Mouse (Mus musculus) MEL (cell line): Measurements from ENCODE around the gene Cadps. TPM values are rescaled to one million over a fixed set of nuclear protein-coding genes. Genes with fewer than 3 reads are reported as not detected.

Source experiments
- DNase-seq: peaks from one replicate; pipeline ENCODE4 v3.0.0; 2011; ENCODE audit warnings: low read depth, low spot score
- H3K27ac ChIP-seq: 2 replicates; pipeline ENCODE4 v1.5.1; 2012; ENCODE audit warnings: low read depth, mild to moderate bottlenecking, control low read depth, low read length, moderate library complexity; ENCODE audit not compliant: control insufficient read depth
- H3K27me3 ChIP-seq, 2 experiments: fragments of 150-350 bp in 1 of 2; sonication (generic) in 1 of 2; 2 replicates each; pipeline ENCODE4 v1.6.1; 2012; ENCODE audit warnings: low read length in 2 of 2, mild to moderate bottlenecking in 2 of 2, improper control_type of control experiment in 1 of 2, moderate library complexity in 1 of 2; ENCODE audit not compliant: insufficient read depth in 2 of 2, control insufficient read depth in 1 of 2
- H3K36me3 ChIP-seq, 2 experiments: 2 replicates each; pipeline ENCODE4 v1.6.1; 2012 to 2014; ENCODE audit warnings: low read length in 2 of 2, improper control_type of control experiment in 1 of 2, inconsistent platforms in 1 of 2, mild to moderate bottlenecking in 1 of 2; ENCODE audit not compliant: insufficient read depth in 2 of 2, control insufficient read depth in 1 of 2
- H3K4me1 ChIP-seq, 2 experiments: fragments of 150-350 bp in 1 of 2; sonication (generic) in 1 of 2; 2 replicates each; pipeline ENCODE4 v1.6.1; 2012; ENCODE audit warnings: low read length in 2 of 2, improper control_type of control experiment in 1 of 2, mild to moderate bottlenecking in 1 of 2; ENCODE audit not compliant: insufficient read depth in 2 of 2, control insufficient read depth in 1 of 2
- H3K4me3 ChIP-seq, 2 experiments: fragments of 150-350 bp in 1 of 2; sonication (generic) in 1 of 2; 2 replicates each; pipeline ENCODE4 v1.5.1; 2012; ENCODE audit warnings: low read depth in 2 of 2, low read length in 2 of 2, mild to moderate bottlenecking in 2 of 2, moderate library complexity in 2 of 2, control low read depth in 1 of 2, improper control_type of control experiment in 1 of 2; ENCODE audit not compliant: control insufficient read depth in 1 of 2, insufficient read depth in 1 of 2
- H3K79me2 ChIP-seq: 2 replicates; pipeline ENCODE4 v1.6.1; 2012; ENCODE audit warnings: mild to moderate bottlenecking, low read length, moderate library complexity; ENCODE audit not compliant: control insufficient read depth, poor library complexity, insufficient read depth
- H3K9ac ChIP-seq: 2 replicates; pipeline ENCODE4 v1.6.1; 2012; ENCODE audit warnings: low read depth, mild to moderate bottlenecking, control low read depth, low read length, moderate library complexity; ENCODE audit not compliant: control insufficient read depth, poor library complexity, severe bottlenecking
- H3K9me3 ChIP-seq: fragments of 150-350 bp; sonication (generic); replicated peaks from 2 replicates; pipeline ENCODE4 v1.6.1; 2012; ENCODE audit warnings: mild to moderate bottlenecking, low read length, improper control_type of control experiment, moderate library complexity; ENCODE audit not compliant: insufficient read depth
- CHD1 ChIP-seq: IDR thresholded peaks from 2 replicates; pipeline ENCODE4 v1.6.1; 2012; ENCODE audit warnings: low read depth, mild to moderate bottlenecking, inconsistent platforms, low read length, improper control_type of control experiment
- CHD2 ChIP-seq: IDR thresholded peaks from 2 replicates; pipeline ENCODE4 v1.6.1; 2011; ENCODE audit warnings: low read length, improper control_type of control experiment
- E2F4 ChIP-seq: IDR thresholded peaks from 2 replicates; pipeline ENCODE4 v1.6.1; 2011; ENCODE audit warnings: low read depth, low read length, improper control_type of control experiment, borderline replicate concordance
- EP300 ChIP-seq, 2 experiments: IDR thresholded peaks; 2 replicates each; pipeline ENCODE4 v1.6.1; 2011; ENCODE audit warnings: improper control_type of control experiment in 2 of 2, low read length in 2 of 2, low read depth in 1 of 2, mild to moderate bottlenecking in 1 of 2
- GABPA ChIP-seq: IDR thresholded peaks from 2 replicates; pipeline ENCODE4 v1.6.1; 2012; ENCODE audit warnings: low read depth, mild to moderate bottlenecking, inconsistent platforms, low read length, improper control_type of control experiment, moderate library complexity
- GATA1 ChIP-seq: IDR thresholded peaks from 2 replicates; pipeline ENCODE4 v1.6.1; 2011; ENCODE audit warnings: low read depth, low read length, improper control_type of control experiment
- HCFC1 ChIP-seq: IDR thresholded peaks from 2 replicates; pipeline ENCODE4 v1.6.1; 2012; ENCODE audit warnings: low read depth, mild to moderate bottlenecking, inconsistent platforms, low read length, improper control_type of control experiment, moderate library complexity
- JUND ChIP-seq: IDR thresholded peaks from 2 replicates; pipeline ENCODE4 v1.6.1; 2011; ENCODE audit warnings: low read depth, mild to moderate bottlenecking, improper control_type of control experiment, low read length
- KAT2A ChIP-seq: conservative IDR thresholded peaks from 2 replicates; pipeline ENCODE4 v1.6.1; 2012; ENCODE audit warnings: low read depth, low read length, improper control_type of control experiment, inconsistent platforms
- MAFK ChIP-seq: IDR thresholded peaks from 2 replicates; pipeline ENCODE4 v1.6.1; 2011; ENCODE audit warnings: low read depth, mild to moderate bottlenecking, low read length, improper control_type of control experiment, borderline replicate concordance
- MAZ ChIP-seq: IDR thresholded peaks from 2 replicates; pipeline ENCODE4 v1.6.1; 2012; ENCODE audit warnings: low read depth, mild to moderate bottlenecking, inconsistent platforms, low read length, improper control_type of control experiment
- MEF2A ChIP-seq: IDR thresholded peaks from 2 replicates; pipeline ENCODE4 v1.6.1; 2014; ENCODE audit warnings: low read depth, mild to moderate bottlenecking, inconsistent platforms, low read length, improper control_type of control experiment; ENCODE audit not compliant: poor library complexity, insufficient replicate concordance, severe bottlenecking; ENCODE audit errors: extremely low read depth
- MXI1 ChIP-seq: IDR thresholded peaks from 2 replicates; pipeline ENCODE4 v1.6.1; 2011; ENCODE audit warnings: mild to moderate bottlenecking, low read depth, low read length, improper control_type of control experiment
- NELFE ChIP-seq: IDR thresholded peaks from 2 replicates; pipeline ENCODE4 v1.6.1; 2011; ENCODE audit warnings: low read depth, low read length, improper control_type of control experiment
- NRF1 ChIP-seq: IDR thresholded peaks from 2 replicates; pipeline ENCODE4 v1.6.1; 2014; ENCODE audit warnings: low read depth, mild to moderate bottlenecking, inconsistent platforms, low read length, improper control_type of control experiment, moderate library complexity; ENCODE audit not compliant: poor library complexity, insufficient read depth, severe bottlenecking
- POLR2AphosphoS2 ChIP-seq: IDR thresholded peaks from 2 replicates; pipeline ENCODE4 v1.6.1; 2011; ENCODE audit warnings: low read length, improper control_type of control experiment
- RAD21 ChIP-seq: IDR thresholded peaks from 2 replicates; pipeline ENCODE4 v1.6.1; 2011; ENCODE audit warnings: mild to moderate bottlenecking, low read depth, low read length, improper control_type of control experiment
- SIN3A ChIP-seq: IDR thresholded peaks from 2 replicates; pipeline ENCODE4 v1.6.1; 2012; ENCODE audit warnings: low read length, improper control_type of control experiment, inconsistent platforms
- TAL1 ChIP-seq: IDR thresholded peaks from 2 replicates; pipeline ENCODE4 v1.6.1; 2012; ENCODE audit warnings: mild to moderate bottlenecking, inconsistent platforms, low read length, moderate library complexity, mixed read lengths
- TBP ChIP-seq: IDR thresholded peaks from 2 replicates; pipeline ENCODE4 v1.8.0; 2011; ENCODE audit warnings: low read depth, low read length, improper control_type of control experiment
- UBTF ChIP-seq: IDR thresholded peaks from 2 replicates; pipeline ENCODE4 v1.6.1; 2012; ENCODE audit warnings: low read depth, mild to moderate bottlenecking, inconsistent platforms, low read length, improper control_type of control experiment, moderate library complexity, borderline replicate concordance; ENCODE audit not compliant: insufficient read depth
- USF1 ChIP-seq: IDR thresholded peaks from 2 replicates; pipeline ENCODE4 v1.6.1; 2014; ENCODE audit warnings: low read depth, mild to moderate bottlenecking, inconsistent platforms, low read length, improper control_type of control experiment, moderate library complexity
- ZKSCAN1 ChIP-seq: IDR thresholded peaks from 2 replicates; pipeline ENCODE4 v1.6.1; 2012; ENCODE audit warnings: low read depth, mild to moderate bottlenecking, inconsistent platforms, low read length, improper control_type of control experiment, moderate library complexity
- ZMIZ1 ChIP-seq: IDR thresholded peaks from 2 replicates; pipeline ENCODE4 v1.6.1; 2012; ENCODE audit warnings: low read depth, mild to moderate bottlenecking, inconsistent platforms, low read length, improper control_type of control experiment, moderate library complexity
- ZNF384 ChIP-seq: IDR thresholded peaks from 2 replicates; pipeline ENCODE4 v1.6.1; 2012; ENCODE audit warnings: low read depth, mild to moderate bottlenecking, inconsistent platforms, low read length, improper control_type of control experiment
- polyA plus RNA-seq, 2 experiments: library from polyadenylated mRNA; stranded (reverse) in 1 of 2; unstranded in 1 of 2; fragments of >175 nt in 1 of 2; fragments of >200 nt in 1 of 2; gene quantifications; 2 replicates each; pipeline versions ENCODE4 v1.2.1 to v1.2.4; 2012; ENCODE audit warnings: low replicate concordance in 2 of 2, low read depth in 1 of 2; ENCODE audit not compliant: insufficient read length in 2 of 2, insufficient read depth in 1 of 2, missing spikeins in 1 of 2
- total RNA-seq: library from RNA; depleted of rRNA; stranded (reverse); fragments of 300-350 nt; gene quantifications from 2 replicates; pipeline ENCODE4 v1.2.3, GENCODE M21; 2012

Gene Cadps
- total and polyA plus RNA-seq, 3 experiments: not detected

DNA sequence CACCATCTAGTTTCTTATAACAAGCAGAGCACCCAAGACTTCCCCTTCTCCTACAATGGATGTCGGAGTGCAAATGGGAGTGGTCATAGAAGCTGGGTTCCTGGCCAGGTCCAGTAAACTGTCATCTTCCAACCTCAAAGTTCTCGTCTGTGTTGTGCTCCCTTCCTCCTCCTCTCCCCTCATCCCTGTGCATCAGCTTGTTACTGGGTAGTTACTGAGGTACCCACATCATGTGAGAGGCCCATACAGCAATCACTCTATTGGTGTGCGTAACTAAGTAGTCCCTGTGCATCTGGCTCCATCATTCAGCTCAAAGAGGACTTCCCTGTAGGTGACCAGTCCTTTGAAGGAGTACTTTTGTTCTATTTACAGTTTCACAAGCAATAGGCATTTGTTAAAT, 292.3 kb downstream of the Cadps start:
- Histone ChIP-seq H3K79me2 (no peaks in the 10 kb centered on the region), H3K9ac (no peak overlapping the region), H3K4me3 (no peak overlapping the region), H3K9me3 (no peaks in the 10 kb centered on the region), H3K4me1 (no peaks in the 10 kb centered on the region), H3K27me3 (no peaks in the 10 kb centered on the region), H3K27ac (no peak overlapping the region), H3K36me3 (no peaks in the 10 kb centered on the region)
- no peak for DNase-seq
- TF ChIP-seq ZNF384 (no peak), MAFK (no peak), ZKSCAN1 (no peak), GABPA (no peak), TBP (no peak), CHD2 (no peak), CHD1 (no peak), NELFE (no peak), E2F4 (no peak), SIN3A (no peak), JUND (no peak), RAD21 (no peak), ZMIZ1 (no peak), POLR2AphosphoS2 (no peak), MXI1 (no peak), UBTF (no peak), KAT2A (no peak), HCFC1 (no peak)

DNA sequence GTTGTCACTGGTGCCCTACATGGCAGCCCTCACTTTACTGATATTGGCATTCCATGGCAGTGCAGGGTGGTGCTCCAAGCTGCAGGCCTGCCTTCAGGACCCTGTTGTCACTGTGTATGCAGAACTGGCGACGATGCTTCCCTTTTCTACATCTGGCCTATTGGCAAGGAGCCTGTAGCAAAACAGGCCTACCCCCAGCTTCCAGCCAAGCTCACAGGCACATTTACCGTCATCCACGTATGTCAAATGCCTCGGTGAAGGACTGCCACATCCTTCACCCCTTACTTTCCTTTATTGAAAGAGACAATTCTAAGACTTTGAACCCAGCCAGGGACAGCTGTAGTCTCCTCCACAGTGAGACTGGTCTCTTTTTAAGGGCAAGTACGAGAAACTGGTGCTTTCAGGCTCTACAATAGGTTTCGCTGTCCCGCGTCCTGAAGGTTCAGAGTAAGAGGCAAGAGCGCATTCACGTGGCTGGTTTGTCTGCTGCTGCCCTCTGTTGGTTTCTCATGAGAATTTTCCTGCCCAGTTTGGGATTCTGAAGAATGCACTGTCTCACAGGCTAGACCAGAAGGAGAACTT, 292.8 kb downstream of the Cadps start:
- H3K4me3 ChIP-seq: no peak overlapping the region
- no peaks in the 10 kb centered on the region for H3K27me3 ChIP-seq
- H3K4me1 ChIP-seq: no peaks in the 10 kb centered on the region
- no peak overlapping the region for H3K27ac ChIP-seq
- no peaks in the 10 kb centered on the region for H3K79me2 ChIP-seq
- no peaks in the 10 kb centered on the region for H3K9me3 ChIP-seq
- H3K9ac ChIP-seq: no peak overlapping the region
- no peak for TF ChIP-seq GATA1
- TF ChIP-seq MEF2A: no peak
- no peak for TF ChIP-seq JUND
- no peak for TF ChIP-seq EP300 (IDR thresholded peaks at IDR 0.05; ENCODE audit: low read depth in 1 of 2, low read length in 2 of 2)
- TF ChIP-seq KAT2A: no peak
- TF ChIP-seq MAZ: no peak
- no peak for TF ChIP-seq NRF1
- TF ChIP-seq NELFE: no peak
- TF ChIP-seq TBP: no peak
- TF ChIP-seq TAL1: no peak
- no peak for TF ChIP-seq USF1
- H3K36me3 ChIP-seq: no peaks in the 10 kb centered on the region
- DNase-seq: no peak
